Mouse (Mus musculus): ENCODE results near the gene Cd79a. TPM values are rescaled to one million over a fixed set of nuclear protein-coding genes. Genes with fewer than 3 reads are reported as not detected.
"Not testable (repeated sequence)": the region's sequence is repeated elsewhere in the genome, so short reads cannot be mapped to it uniquely, and the experiment has no call there.

Gene Cd79a
- polyA plus RNA-seq, 2 experiments, result 0.37 to 0.84 TPM

DNA sequence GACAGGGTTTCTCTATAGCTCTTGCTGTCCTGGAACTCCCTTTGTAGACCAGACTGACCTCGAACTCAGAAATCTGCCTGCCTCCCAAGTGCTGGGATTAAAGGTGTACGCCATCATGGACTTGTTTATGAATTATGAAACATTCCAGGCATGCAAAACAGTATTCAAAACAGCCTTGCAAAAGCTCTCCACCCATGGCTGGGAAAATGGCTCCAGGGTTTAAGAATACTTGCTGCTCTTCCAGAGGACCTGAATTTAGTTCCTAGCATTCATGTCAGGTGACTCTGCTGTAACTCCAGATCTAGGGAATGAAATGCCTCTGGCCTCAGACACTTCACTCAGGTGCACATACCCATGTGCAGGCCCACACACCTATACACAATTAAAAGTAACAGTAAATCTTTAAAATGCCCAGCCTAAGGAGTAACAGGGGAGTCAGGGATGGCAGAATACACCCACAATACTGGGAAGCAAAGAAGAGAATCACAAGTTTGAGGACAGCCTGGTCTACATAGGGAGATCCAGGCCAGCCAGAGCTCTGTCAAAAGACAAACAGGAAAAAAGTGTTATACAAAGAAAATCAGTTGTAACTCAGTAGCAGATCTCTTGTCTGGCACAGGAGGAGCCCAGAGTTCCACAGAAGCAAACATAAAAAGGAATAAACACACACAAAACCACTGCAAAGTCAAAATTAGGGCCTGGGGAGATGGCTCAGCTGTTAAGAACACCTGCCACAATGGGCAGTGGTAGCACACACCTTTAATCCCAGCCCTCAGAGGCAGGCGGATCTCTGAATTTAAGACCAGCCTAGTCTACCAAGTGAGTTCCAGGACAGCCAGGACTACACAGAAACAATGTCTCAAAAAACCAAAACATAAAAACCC is 5.7 kb upstream of the Cd79a start:
- Histone ChIP-seq H3K9me3 (ENCODE audit: control insufficient read depth, low read length) (no peaks in the 10 kb centered on the region), H3K9ac (ENCODE audit: low read depth, low read length, severe bottlenecking) (0 out of 2 replicates have a peak overlapping the region, but pooled peaks have one; percentile 7), H3K4me3 (replicated peaks; ENCODE audit: low read length) (no peak overlapping the region), H3K4me1 (ENCODE audit: control insufficient read depth, insufficient read depth, low read length) (peaks cover 5% of the 10 kb centered on the region), H3K4me2 (replicated peaks; ENCODE audit: low read depth, low read length, severe bottlenecking) (no peak overlapping the region), H3K27ac (replicated peaks; ENCODE audit: low read depth, low read length) (no peak overlapping the region), H3K36me3 (ENCODE audit: control insufficient read depth, insufficient read depth, low read length) (peaks cover 48% of the 10 kb centered on the region), H3K27me3 (ENCODE audit: control insufficient read depth, insufficient read depth, low read length) (no peaks in the 10 kb centered on the region)
- no peak for ATAC-seq (ENCODE audit: low FRiP score, low read depth)
- no peak for TF ChIP-seq POLR2A (IDR thresholded peaks at IDR 0.05; ENCODE audit: borderline replicate concordance, extremely low read depth, insufficient read depth, insufficient read length)
- no peak for DNase-seq (ENCODE audit: low spot score)
- 63% methylated on average over 3 of the region's 3 CpGs for WGBS

DNA sequence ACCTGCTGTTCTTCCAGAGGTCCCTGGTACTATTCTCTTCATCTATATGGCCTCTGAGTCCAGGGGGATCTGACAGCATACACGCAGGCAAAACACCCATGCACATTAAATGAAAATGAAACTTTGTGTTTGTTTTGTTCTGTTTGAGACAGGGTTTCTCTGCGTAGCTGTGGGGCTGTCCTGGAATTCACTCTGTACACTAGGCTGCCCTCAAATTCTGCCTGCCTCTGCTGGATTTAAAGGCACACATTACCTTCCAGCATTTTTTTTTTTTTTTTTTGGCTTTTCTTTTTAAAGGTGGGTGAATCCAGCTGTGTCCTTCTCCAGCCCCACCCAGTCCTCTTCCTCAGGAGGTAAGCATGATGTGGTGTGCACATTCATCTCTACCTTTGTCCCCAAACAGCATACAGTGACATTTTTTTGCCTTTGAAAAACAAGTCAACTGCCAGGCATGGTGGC is 5.0 kb upstream of the Cd79a start:
- Histone ChIP-seq H3K4me1 (ENCODE audit: control insufficient read depth, insufficient read depth, low read length) (no peaks in the 10 kb centered on the region), H3K9ac (ENCODE audit: low read depth, low read length, severe bottlenecking) (no peak overlapping the region), H3K27ac (replicated peaks; ENCODE audit: low read depth, low read length) (no peak overlapping the region), H3K4me3 (replicated peaks; ENCODE audit: low read length) (no peak overlapping the region), H3K36me3 (ENCODE audit: control insufficient read depth, insufficient read depth, low read length) (peaks cover 41% of the 10 kb centered on the region), H3K4me2 (replicated peaks; ENCODE audit: low read depth, low read length, severe bottlenecking) (no peak overlapping the region), H3K9me3 (ENCODE audit: control insufficient read depth, low read length) (no peaks in the 10 kb centered on the region), H3K27me3 (ENCODE audit: control insufficient read depth, insufficient read depth, low read length) (no peaks in the 10 kb centered on the region)
- ATAC-seq (ENCODE audit: low FRiP score, low read depth), result no peak
- no peak for TF ChIP-seq POLR2A (IDR thresholded peaks at IDR 0.05; ENCODE audit: borderline replicate concordance, extremely low read depth, insufficient read depth, insufficient read length)
- DNase-seq (ENCODE audit: low spot score), result no peak
- WGBS, result 63% methylated on average over 2 of the region's 2 CpGs

- not testable (repeated sequence) for H3K27ac ChIP-seq (replicated peaks; ENCODE audit: low read depth, low read length); H3K4me3 ChIP-seq (replicated peaks; ENCODE audit: low read length); H3K36me3 ChIP-seq (ENCODE audit: control insufficient read depth, insufficient read depth, low read length); DNase-seq (ENCODE audit: low spot score); H3K27me3 ChIP-seq (ENCODE audit: control insufficient read depth, insufficient read depth, low read length); H3K4me1 ChIP-seq (ENCODE audit: control insufficient read depth, insufficient read depth, low read length); H3K9ac ChIP-seq (ENCODE audit: low read depth, low read length, severe bottlenecking); H3K9me3 ChIP-seq (ENCODE audit: control insufficient read depth, low read length); H3K4me2 ChIP-seq (replicated peaks; ENCODE audit: low read depth, low read length, severe bottlenecking); ATAC-seq (ENCODE audit: low FRiP score, low read depth)
- WGBS, result 93% methylated on average over 2 of the region's 2 CpGs
Observed at GRCm38 (mm10) chr7:24895749-24896148, 1.4 kb upstream of the Cd79a start.

DNA sequence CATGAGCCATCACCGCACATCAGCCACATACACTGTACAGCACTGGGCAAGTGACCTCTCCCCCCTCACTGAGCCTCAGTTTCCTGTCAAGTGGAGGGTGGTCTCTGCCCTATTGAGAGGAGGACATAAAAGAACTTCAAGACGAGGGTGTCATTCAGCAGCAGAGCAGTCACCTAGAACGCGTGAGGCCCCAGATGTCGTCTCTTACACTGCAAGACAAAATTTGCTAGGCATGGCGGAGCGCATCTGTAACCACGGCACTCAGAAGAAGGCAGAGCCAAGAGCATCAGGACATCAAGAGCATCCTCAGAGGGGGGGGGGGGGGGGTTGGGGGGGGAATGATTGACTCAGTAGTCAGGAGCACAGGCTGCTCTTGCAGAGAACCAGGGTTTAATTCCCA is 912 bp upstream of the Cd79a start:
- Histone ChIP-seq H3K4me3 (replicated peaks; ENCODE audit: low read length) (no peak overlapping the region), H3K27ac (replicated peaks; ENCODE audit: low read depth, low read length) (no peak overlapping the region), H3K4me2 (replicated peaks; ENCODE audit: low read depth, low read length, severe bottlenecking) (no peak overlapping the region), H3K9ac (ENCODE audit: low read depth, low read length, severe bottlenecking) (no peak overlapping the region), H3K4me1 (ENCODE audit: control insufficient read depth, insufficient read depth, low read length) (no peaks in the 10 kb centered on the region), H3K36me3 (ENCODE audit: control insufficient read depth, insufficient read depth, low read length) (peaks cover 1% of the 10 kb centered on the region; the same call in 1 of the 2 replicates), H3K27me3 (ENCODE audit: control insufficient read depth, insufficient read depth, low read length) (no peaks in the 10 kb centered on the region), H3K9me3 (ENCODE audit: control insufficient read depth, low read length) (no peaks in the 10 kb centered on the region)
- no peak for TF ChIP-seq POLR2A (IDR thresholded peaks at IDR 0.05; ENCODE audit: borderline replicate concordance, extremely low read depth, insufficient read depth, insufficient read length)
- DNase-seq (ENCODE audit: low spot score) (no peak), ATAC-seq (ENCODE audit: low FRiP score, low read depth) (no peak)
- 84% methylated on average over 8 of the region's 8 CpGs for WGBS

GRCm38 (mm10) chr7:24897959-24898358 is 778 bp downstream of the Cd79a start:
- no peak for DNase-seq (ENCODE audit: low spot score)
- H3K9ac ChIP-seq (ENCODE audit: low read depth, low read length, severe bottlenecking), result no peak overlapping the region
- TF ChIP-seq POLR2A (IDR thresholded peaks at IDR 0.05; ENCODE audit: borderline replicate concordance, extremely low read depth, insufficient read depth, insufficient read length), result no peak
- peaks cover 6% of the 10 kb centered on the region for H3K4me1 ChIP-seq (ENCODE audit: control insufficient read depth, insufficient read depth, low read length)
- ATAC-seq (ENCODE audit: low FRiP score, low read depth), result no peak
- no peaks in the 10 kb centered on the region for H3K27me3 ChIP-seq (ENCODE audit: control insufficient read depth, insufficient read depth, low read length)
- H3K27ac ChIP-seq (replicated peaks; ENCODE audit: low read depth, low read length), result no peak overlapping the region
- no peak overlapping the region for H3K4me2 ChIP-seq (replicated peaks; ENCODE audit: low read depth, low read length, severe bottlenecking)
- H3K9me3 ChIP-seq (ENCODE audit: control insufficient read depth, low read length), result no peaks in the 10 kb centered on the region
- 72% methylated on average over 5 of the region's 5 CpGs for WGBS
- H3K4me3 ChIP-seq (replicated peaks; ENCODE audit: low read length), result no peak overlapping the region
- H3K36me3 ChIP-seq (ENCODE audit: control insufficient read depth, insufficient read depth, low read length), result no peaks in the 10 kb centered on the region

All from limb, embryonic 14.5 days (tissue).